In the genomic region with DNA sequence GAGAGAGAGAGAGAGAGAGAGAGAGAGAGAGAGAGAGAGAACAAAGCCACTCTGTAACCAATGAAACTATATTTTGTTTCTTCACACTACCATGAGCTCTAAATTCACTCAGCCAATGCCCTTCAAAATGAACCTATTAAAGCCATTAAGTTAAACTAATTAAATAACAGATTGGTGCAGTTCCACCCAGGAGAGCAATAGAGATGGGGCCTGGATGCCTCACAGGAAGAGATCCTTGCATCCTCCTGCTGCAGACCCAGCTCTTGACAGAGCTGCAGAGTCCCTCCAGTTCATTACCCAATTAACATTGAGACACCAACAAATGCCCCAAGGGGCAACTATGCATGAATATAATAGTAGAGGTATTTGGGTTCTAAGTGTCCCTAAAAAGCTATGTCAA, we compare ENCODE assay signal across 20 mouse cellular contexts. TPM values are rescaled to one million over a fixed set of nuclear protein-coding genes. Genes with fewer than 3 reads are reported as not detected.
"Had no signal": no experiment of that assay in that cellular context is flagged by ENCODE, and none has a peak within 500 bp of the region (broad histone marks: within the 10 kb centered on the region; RNA-seq: fewer than 3 reads in every experiment).

No protein-coding gene starts in this region.

- H3K4me3 ChIP-seq: liver, embryonic 15.5 days; midbrain, embryonic 10.5 days; midbrain, embryonic 12.5 days; myocyte; neural tube, embryonic 12.5 days had no signal

- H3K4me1 ChIP-seq: liver, embryonic 15.5 days; midbrain, embryonic 10.5 days; midbrain, embryonic 12.5 days; neural tube, embryonic 12.5 days had no signal

- H3K9ac ChIP-seq: liver, embryonic 15.5 days; liver, postnatal 0 days; lung, embryonic 14.5 days; midbrain, embryonic 12.5 days; neural tube, embryonic 12.5 days had no signal

- H3K36me3 ChIP-seq: midbrain, embryonic 10.5 days; midbrain, embryonic 12.5 days; neural tube, embryonic 12.5 days had no signal

- DNase-seq: liver, postnatal 0 days; lung, embryonic 14.5 days; lung, postnatal 10 days; lung, postnatal 4 days; midbrain, embryonic 14.5 days; retina, postnatal 1 day; right cerebral cortex, adult 18-20 months; right cerebral cortex, postnatal 25 days; right cerebral cortex, postnatal 4 days; spleen, adult 18-20 months; thymus, adult 18-20 months; thymus, postnatal 14 days; thymus, postnatal 36 days had no signal

- H3K27ac ChIP-seq: liver, embryonic 15.5 days; midbrain, embryonic 10.5 days; midbrain, embryonic 12.5 days; neural tube, embryonic 12.5 days had no signal

- ATAC-seq: liver, postnatal 0 days; midbrain, embryonic 16.5 days had no signal

- H3K9me3 ChIP-seq: liver, embryonic 15.5 days; midbrain, embryonic 10.5 days; midbrain, embryonic 12.5 days; neural tube, embryonic 12.5 days had no signal

- H3K27me3 ChIP-seq: liver, embryonic 15.5 days; midbrain, embryonic 12.5 days; neural tube, embryonic 12.5 days had no signal

- H3K4me2 ChIP-seq: liver, embryonic 15.5 days; lung, embryonic 14.5 days; midbrain, embryonic 12.5 days; neural tube, embryonic 12.5 days had no signal

RNA-seq across cellular contexts. Expression of gene Tmem144, which starts 23.3 kb away (rescaled TPM):
- total RNA-seq: megakaryocyte-erythroid progenitor cell, adult 5-6 weeks had no signal
